Mouse (Mus musculus) kidney, embryonic 15.5 days (tissue): ENCODE measurements at regions not wholly inside any gene's neighbourhood (a gene's known extent, or its start where the extent isn't known, plus 50 kb on each side); places are given as distances from the start of the nearest gene placed in this dataset.
A peak's percentile ranks its signal among the peaks of the same experiment; 100 is the strongest.

Experiments
- ATAC-seq: fragments of 200-750 bp; cut with Nextera tagmentation; replicated peaks from 2 replicates; pipeline ENCODE4 v1.8.0; 2017; ENCODE audit warnings: moderate TSS enrichment; ENCODE audit not compliant: low FRiP score
- H3K27ac ChIP-seq: fragments of 300-500 bp; sonication (generic); 2 replicates; pipeline ENCODE4 v1.5.1; 2015; ENCODE audit warnings: mild to moderate bottlenecking, inconsistent platforms
- H3K27me3 ChIP-seq: fragments of 300-500 bp; sonication (generic); 2 replicates; pipeline ENCODE4 v1.6.1; 2015; ENCODE audit warnings: inconsistent platforms
- H3K36me3 ChIP-seq: fragments of 300-500 bp; sonication (generic); 2 replicates; pipeline ENCODE4 v1.6.1; 2015; ENCODE audit warnings: inconsistent platforms
- H3K4me1 ChIP-seq: fragments of 300-500 bp; sonication (generic); 2 replicates; pipeline ENCODE4 v1.6.1; 2015; ENCODE audit warnings: inconsistent platforms
- H3K4me2 ChIP-seq: fragments of 300-500 bp; sonication (generic); 2 replicates; pipeline ENCODE4 v1.6.1; 2015; ENCODE audit warnings: moderate library complexity, mild to moderate bottlenecking, inconsistent platforms
- H3K4me3 ChIP-seq: fragments of 300-500 bp; sonication (generic); replicated peaks from 2 replicates; pipeline ENCODE4 v1.5.1; 2015; ENCODE audit warnings: mild to moderate bottlenecking, inconsistent platforms
- H3K9ac ChIP-seq: fragments of 300-500 bp; sonication (generic); 2 replicates; pipeline ENCODE4 v1.6.1; 2015; ENCODE audit warnings: mild to moderate bottlenecking, inconsistent platforms
- H3K9me3 ChIP-seq: fragments of 300-500 bp; sonication (generic); replicated peaks from 2 replicates; pipeline ENCODE4 v1.6.1; 2016; ENCODE audit warnings: inconsistent platforms
- WGBS: fragments of 180-500 bp; shearing (Covaris S2); methylation state at CpG from one replicate; pipeline ENCODE4 v1.1.7; 2015; ENCODE audit warnings: mixed read lengths; 5-methylcytosine and 5-hydroxymethylcytosine counted together

- peak; percentile 88 for ATAC-seq
- H3K4me2 ChIP-seq = peak overlapping the region; percentile 45
- no peaks in the 10 kb centered on the region for H3K36me3 ChIP-seq
- H3K4me1 ChIP-seq = peaks cover 21% of the 10 kb centered on the region
- peak overlapping the region; percentile 63 for H3K27ac ChIP-seq
- 3% methylated on average over 17 of the region's 17 CpGs for WGBS
- H3K4me3 ChIP-seq = no peak overlapping the region
- H3K27me3 ChIP-seq = no peaks in the 10 kb centered on the region
- H3K9ac ChIP-seq = no peak overlapping the region
- no peaks in the 10 kb centered on the region for H3K9me3 ChIP-seq
Observed at GRCm38 (mm10) chr2:178727930-178728793, 297.8 kb downstream of the Cdh26 start.

GRCm38 (mm10) chr2:178728794-178729120 is 298.4 kb downstream of the Cdh26 start:
- Histone ChIP-seq H3K27me3 (no peaks in the 10 kb centered on the region), H3K36me3 (no peaks in the 10 kb centered on the region), H3K4me3 (no peak overlapping the region), H3K9me3 (no peaks in the 10 kb centered on the region), H3K27ac (peak overlapping the region; percentile 63), H3K9ac (no peak overlapping the region), H3K4me2 (peak overlapping the region; percentile 45), H3K4me1 (peaks cover 21% of the 10 kb centered on the region)
- WGBS = 2% methylated on average over 7 of the region's 7 CpGs
- ATAC-seq = peak; percentile 48; the same call in 1 of the 2 replicates

- Histone ChIP-seq H3K4me3 (no peak overlapping the region), H3K36me3 (no peaks in the 10 kb centered on the region), H3K4me1 (no peaks in the 10 kb centered on the region), H3K27ac (no peak overlapping the region), H3K27me3 (no peaks in the 10 kb centered on the region), H3K9me3 (no peaks in the 10 kb centered on the region), H3K4me2 (no peak overlapping the region), H3K9ac (no peak overlapping the region)
- no peak for ATAC-seq
- WGBS = 3% methylated on average over 2 of the region's 2 CpGs
Observed at GRCm38 (mm10) chr2:178735099-178735498, 304.8 kb downstream of the Cdh26 start.

GRCm38 (mm10) chr2:178744617-178745016 is 314.3 kb downstream of the Cdh26 start:
- no peak for ATAC-seq
- Histone ChIP-seq H3K4me3 (no peak overlapping the region), H3K9me3 (no peaks in the 10 kb centered on the region), H3K27ac (no peak overlapping the region), H3K4me2 (no peak overlapping the region), H3K4me1 (no peaks in the 10 kb centered on the region), H3K36me3 (no peaks in the 10 kb centered on the region), H3K27me3 (no peaks in the 10 kb centered on the region), H3K9ac (no peak overlapping the region)
- 71% methylated on average over 4 of the region's 4 CpGs for WGBS

GRCm38 (mm10) chr2:178745296-178746015 is 315.1 kb downstream of the Cdh26 start:
- H3K27ac ChIP-seq = no peak overlapping the region
- no peak overlapping the region for H3K9ac ChIP-seq
- WGBS = 65% methylated on average over 14 of the region's 14 CpGs
- no peaks in the 10 kb centered on the region for H3K4me1 ChIP-seq
- ATAC-seq = no peak
- H3K27me3 ChIP-seq = no peaks in the 10 kb centered on the region
- H3K4me2 ChIP-seq = no peak overlapping the region
- no peaks in the 10 kb centered on the region for H3K9me3 ChIP-seq
- H3K4me3 ChIP-seq = no peak overlapping the region
- H3K36me3 ChIP-seq = no peaks in the 10 kb centered on the region

GRCm38 (mm10) chr2:178751247-178751646 is 320.9 kb downstream of the Cdh26 start:
- Histone ChIP-seq H3K4me2 (no peak overlapping the region), H3K9me3 (no peaks in the 10 kb centered on the region), H3K27me3 (no peaks in the 10 kb centered on the region), H3K4me1 (no peaks in the 10 kb centered on the region), H3K27ac (no peak overlapping the region), H3K4me3 (no peak overlapping the region), H3K36me3 (no peaks in the 10 kb centered on the region), H3K9ac (no peak overlapping the region)
- WGBS = 71% methylated on average over 1 of the region's 1 CpGs
- no peak for ATAC-seq

GRCm38 (mm10) chr2:178758366-178758765 is 328.0 kb downstream of the Cdh26 start:
- Histone ChIP-seq H3K4me2 (no peak overlapping the region), H3K36me3 (no peaks in the 10 kb centered on the region), H3K27me3 (no peaks in the 10 kb centered on the region; the same call in 1 of the 2 replicates), H3K9ac (no peak overlapping the region), H3K4me3 (no peak overlapping the region), H3K4me1 (no peaks in the 10 kb centered on the region), H3K9me3 (no peaks in the 10 kb centered on the region), H3K27ac (no peak overlapping the region)
- 3% methylated on average over 2 of the region's 2 CpGs for WGBS
- no peak for ATAC-seq

GRCm38 (mm10) chr2:178768526-178768925 is 338.2 kb downstream of the Cdh26 start:
- Histone ChIP-seq H3K9ac (no peak overlapping the region), H3K36me3 (no peaks in the 10 kb centered on the region), H3K4me2 (no peak overlapping the region), H3K4me3 (no peak overlapping the region), H3K27ac (no peak overlapping the region), H3K27me3 (no peaks in the 10 kb centered on the region), H3K9me3 (no peaks in the 10 kb centered on the region), H3K4me1 (no peaks in the 10 kb centered on the region)
- WGBS = 81% methylated on average over 4 of the region's 4 CpGs
- ATAC-seq = no peak

- H3K4me2 ChIP-seq = no peak overlapping the region
- H3K9me3 ChIP-seq = no peaks in the 10 kb centered on the region
- no peak for ATAC-seq
- no peaks in the 10 kb centered on the region for H3K36me3 ChIP-seq
- no peak overlapping the region for H3K9ac ChIP-seq
- no peak overlapping the region for H3K27ac ChIP-seq
- H3K27me3 ChIP-seq = no peaks in the 10 kb centered on the region
- no peak overlapping the region for H3K4me3 ChIP-seq
- H3K4me1 ChIP-seq = no peaks in the 10 kb centered on the region
- WGBS = 90% methylated on average over 4 of the region's 4 CpGs
Observed at GRCm38 (mm10) chr2:178769001-178769400, 338.7 kb downstream of the Cdh26 start.

- Histone ChIP-seq H3K9ac (no peak overlapping the region), H3K27me3 (no peaks in the 10 kb centered on the region), H3K4me3 (no peak overlapping the region), H3K4me1 (no peaks in the 10 kb centered on the region), H3K36me3 (no peaks in the 10 kb centered on the region), H3K27ac (no peak overlapping the region), H3K4me2 (no peak overlapping the region), H3K9me3 (no peaks in the 10 kb centered on the region)
- no peak for ATAC-seq
- 35% methylated on average over 1 of the region's 1 CpGs for WGBS
Observed at GRCm38 (mm10) chr2:178771435-178771834, 341.1 kb downstream of the Cdh26 start.

GRCm38 (mm10) chr2:178771881-178772280 is 341.6 kb downstream of the Cdh26 start:
- Histone ChIP-seq H3K9ac (no peak overlapping the region), H3K9me3 (no peaks in the 10 kb centered on the region), H3K27me3 (no peaks in the 10 kb centered on the region), H3K36me3 (no peaks in the 10 kb centered on the region), H3K4me2 (no peak overlapping the region), H3K27ac (no peak overlapping the region), H3K4me1 (no peaks in the 10 kb centered on the region), H3K4me3 (no peak overlapping the region)
- no peak for ATAC-seq
- 89% methylated on average over 3 of the region's 3 CpGs for WGBS

GRCm38 (mm10) chr2:178784822-178785589 is 354.7 kb downstream of the Cdh26 start:
- H3K9me3 ChIP-seq = no peaks in the 10 kb centered on the region
- no peak for ATAC-seq
- 47% methylated on average over 25 of the region's 25 CpGs for WGBS
- no peak overlapping the region for H3K9ac ChIP-seq
- no peaks in the 10 kb centered on the region for H3K27me3 ChIP-seq
- peak overlapping the region; percentile 21; the same call in 1 of the 2 replicates for H3K4me2 ChIP-seq
- H3K27ac ChIP-seq = peak overlapping the region; percentile 7; the same call in 1 of the 2 replicates
- H3K4me1 ChIP-seq = peaks cover 24% of the 10 kb centered on the region; the same call in 1 of the 2 replicates
- no peak overlapping the region for H3K4me3 ChIP-seq
- H3K36me3 ChIP-seq = no peaks in the 10 kb centered on the region
